Mouse (Mus musculus) left cerebral cortex, adult 11 months (tissue): ENCODE measurements around the gene Gdpd3.
"Not testable (repeated sequence)": the region's sequence is repeated elsewhere in the genome, so short reads cannot be mapped to it uniquely, and the experiment has no call there.

Source experiments
- DNase-seq: peaks from one replicate; pipeline ENCODE4 v3.0.0; 2022; ENCODE audit warnings: low spot score

Gene Gdpd3

GRCm38 (mm10) chr7:126766201-126766600 lies at the start of gene Gdpd3:
TSS of gene Gdpd3 (plus strand) at chr7:126766334.
- no peak for DNase-seq

GRCm38 (mm10) chr7:126717566-126717965 lies 48.6 kb upstream of the Gdpd3 start:
- no peak for DNase-seq

GRCm38 (mm10) chr7:126718787-126719337 lies 47.3 kb upstream of the Gdpd3 start:
- DNase-seq = no peak

- no peak for DNase-seq
Measured at GRCm38 (mm10) chr7:126721635-126722034, 44.5 kb upstream of the Gdpd3 start.

- no peak for DNase-seq
Measured at GRCm38 (mm10) chr7:126725077-126725476, 41.1 kb upstream of the Gdpd3 start.

GRCm38 (mm10) chr7:126725667-126726066 lies 40.5 kb upstream of the Gdpd3 start:
- no peak for DNase-seq

GRCm38 (mm10) chr7:126730256-126730789 lies 35.8 kb upstream of the Gdpd3 start:
- DNase-seq = not testable (repeated sequence)

- no peak for DNase-seq
Measured at GRCm38 (mm10) chr7:126736122-126736521, 30.0 kb upstream of the Gdpd3 start.

GRCm38 (mm10) chr7:126739551-126739950 lies 26.6 kb upstream of the Gdpd3 start:
- no peak for DNase-seq

- no peak for DNase-seq
Measured at GRCm38 (mm10) chr7:126740132-126740735, 25.9 kb upstream of the Gdpd3 start.

- no peak for DNase-seq
Measured at GRCm38 (mm10) chr7:126740977-126741376, 25.2 kb upstream of the Gdpd3 start.

GRCm38 (mm10) chr7:126741452-126741851 lies 24.7 kb upstream of the Gdpd3 start:
- DNase-seq = no peak

GRCm38 (mm10) chr7:126741964-126742482 lies 24.1 kb upstream of the Gdpd3 start:
- DNase-seq = no peak

GRCm38 (mm10) chr7:126746066-126746465 lies 20.1 kb upstream of the Gdpd3 start:
- no peak for DNase-seq

- DNase-seq = no peak
Measured at GRCm38 (mm10) chr7:126746798-126747197, 19.3 kb upstream of the Gdpd3 start.

- DNase-seq = no peak
Measured at GRCm38 (mm10) chr7:126748824-126749223, 17.3 kb upstream of the Gdpd3 start.

GRCm38 (mm10) chr7:126749582-126750343 lies 16.4 kb upstream of the Gdpd3 start:
- DNase-seq = no peak

- DNase-seq = no peak
Measured at GRCm38 (mm10) chr7:126754866-126755265, 11.3 kb upstream of the Gdpd3 start.

GRCm38 (mm10) chr7:126758539-126758938 lies 7.6 kb upstream of the Gdpd3 start:
- DNase-seq = no peak

GRCm38 (mm10) chr7:126759050-126759671 lies 7.0 kb upstream of the Gdpd3 start, which contains the start of gene Mapk3:
TSS of gene Mapk3 (plus strand) at chr7:126759601.
- peak; percentile 89 for DNase-seq

GRCm38 (mm10) chr7:126759672-126760390 lies 6.3 kb upstream of the Gdpd3 start:
- DNase-seq = no peak

GRCm38 (mm10) chr7:126760391-126760802 lies 5.7 kb upstream of the Gdpd3 start:
- no peak for DNase-seq
